Mouse (Mus musculus): ENCODE measurements around the gene Rinl.

The Rinl gene

GRCm38 (mm10) chr7:28781261-28781663 lies 7.5 kb upstream of the Rinl start:
- DNase-seq, result no peak

GRCm38 (mm10) chr7:28785161-28785560 lies 3.6 kb upstream of the Rinl start:
- DNase-seq, result no peak

DNA sequence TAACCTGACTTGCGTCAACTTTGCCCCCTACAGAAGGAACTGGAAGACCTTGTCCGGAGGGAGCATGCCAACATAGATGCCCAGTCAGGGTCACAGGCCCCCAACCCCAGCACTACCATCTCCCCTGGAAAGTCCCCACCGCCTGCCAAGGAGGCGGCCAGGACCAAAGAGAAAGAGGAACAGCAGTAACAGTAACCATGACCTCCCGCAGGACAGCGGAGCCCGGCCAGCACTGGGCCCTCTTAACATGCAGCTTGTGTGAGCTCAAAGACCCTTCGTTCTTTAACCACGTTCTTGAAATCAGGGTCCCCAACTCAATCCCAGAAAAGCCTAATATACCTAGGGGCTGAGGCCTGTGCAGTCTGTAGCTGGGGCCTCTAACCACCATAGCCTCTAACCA lies 885 bp upstream of the Rinl start:
- no peak for DNase-seq

GRCm38 (mm10) chr7:28789235-28789634 lies 466 bp downstream of the Rinl start:
- no peak for DNase-seq

DNA sequence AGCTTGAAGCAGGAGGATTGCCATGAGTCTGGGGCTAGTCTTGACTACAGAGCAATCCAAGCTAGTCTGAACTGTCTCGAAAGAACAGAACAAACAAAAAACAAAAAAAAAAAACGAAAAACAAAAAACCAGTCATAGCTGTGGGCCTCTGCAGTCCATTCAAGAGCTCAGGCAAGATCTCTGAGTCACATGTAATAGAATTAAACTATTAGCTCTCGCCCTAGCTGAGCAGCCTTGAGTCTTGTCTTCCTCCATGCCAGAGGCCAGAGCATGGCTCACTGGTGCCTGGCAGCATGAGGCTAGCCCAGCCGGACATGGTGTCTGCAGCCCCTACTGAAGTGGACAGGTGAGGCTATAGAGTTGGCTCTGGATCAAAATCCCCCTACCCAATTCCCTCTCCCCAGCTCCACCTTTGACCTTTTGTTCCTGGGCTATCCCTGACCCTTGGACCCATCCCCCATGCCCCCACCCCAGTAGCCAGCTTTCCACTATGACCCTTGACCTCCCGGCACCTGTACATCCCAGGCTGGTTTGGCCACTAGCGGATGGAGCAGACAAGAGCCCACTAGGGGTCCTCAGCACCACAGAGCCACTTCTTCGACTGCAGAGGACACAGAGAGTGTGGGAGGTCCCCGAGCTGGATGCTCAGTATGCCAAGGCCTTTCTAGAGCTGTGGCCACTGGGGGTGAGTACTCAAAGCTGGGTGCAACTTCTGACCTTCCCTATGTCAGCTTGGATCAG lies 1.5 kb downstream of the Rinl start:
- DNase-seq, result no peak

- no peak for DNase-seq
These were observed 2.9 kb downstream of the Rinl start for GRCm38 (mm10) chr7:28791706-28792105.

DNA sequence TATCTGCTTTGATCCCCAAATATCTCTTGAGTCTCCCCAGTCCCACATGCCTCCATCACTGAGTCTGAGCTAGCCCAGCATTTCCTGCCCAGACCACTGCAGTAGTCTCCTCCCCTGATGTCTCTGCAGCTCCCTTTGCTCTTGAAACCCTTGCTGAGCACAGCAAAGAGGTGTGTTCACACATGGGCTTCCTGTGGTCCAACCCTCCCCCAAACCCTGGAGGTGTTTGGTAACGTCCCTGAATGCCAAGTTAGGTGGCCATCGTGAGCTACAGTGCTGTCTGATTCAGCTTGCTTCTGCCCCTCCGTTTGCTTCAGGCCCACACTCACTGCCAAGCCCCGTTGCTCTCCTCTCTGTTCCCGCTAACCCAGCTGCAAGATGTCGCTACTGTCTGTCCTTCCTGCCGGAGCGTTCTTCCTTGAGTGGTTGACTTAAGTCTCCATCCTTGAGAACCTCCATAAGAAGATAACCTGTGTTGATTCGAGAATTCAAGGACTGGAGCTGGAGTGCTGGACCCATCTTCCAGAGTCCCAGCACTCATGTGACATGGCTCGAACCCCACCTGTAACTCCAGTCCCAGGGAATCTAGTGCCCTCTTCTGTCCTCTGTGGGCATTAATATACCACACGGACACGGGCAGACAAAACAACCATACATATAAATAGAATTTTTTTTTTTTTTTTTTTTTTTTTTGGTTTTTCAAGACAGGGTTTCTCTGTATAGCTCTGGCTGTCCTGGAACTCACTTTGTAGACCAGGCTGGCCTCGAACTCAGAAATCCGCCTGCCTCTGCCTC lies 3.8 kb downstream of the Rinl start:
- no peak for DNase-seq

- no peak for DNase-seq
These were observed 5.1 kb downstream of the Rinl start for GRCm38 (mm10) chr7:28793834-28794233.

- no peak for DNase-seq
These were observed 5.7 kb downstream of the Rinl start for GRCm38 (mm10) chr7:28794496-28794895.

DNA sequence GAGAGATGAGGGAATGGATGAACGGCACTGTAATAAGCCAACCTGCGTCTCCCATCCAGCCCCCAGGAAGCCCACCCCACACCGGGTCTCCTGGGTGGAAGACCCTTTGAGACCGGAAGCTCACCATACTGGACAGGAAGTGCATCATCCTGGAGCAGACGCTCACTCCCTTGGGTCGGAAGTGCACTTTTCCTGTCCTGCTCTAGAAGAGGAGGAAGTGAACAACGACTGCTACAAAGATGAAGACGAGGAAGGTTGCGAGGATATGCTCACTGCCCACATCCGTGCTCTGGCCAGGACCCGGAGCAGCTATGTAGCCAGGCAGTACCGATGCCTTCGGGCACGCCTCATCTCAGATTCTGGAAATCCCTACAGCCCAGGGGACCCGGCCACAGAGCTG lies 7.1 kb downstream of the Rinl start:
- DNase-seq, result no peak

DNA sequence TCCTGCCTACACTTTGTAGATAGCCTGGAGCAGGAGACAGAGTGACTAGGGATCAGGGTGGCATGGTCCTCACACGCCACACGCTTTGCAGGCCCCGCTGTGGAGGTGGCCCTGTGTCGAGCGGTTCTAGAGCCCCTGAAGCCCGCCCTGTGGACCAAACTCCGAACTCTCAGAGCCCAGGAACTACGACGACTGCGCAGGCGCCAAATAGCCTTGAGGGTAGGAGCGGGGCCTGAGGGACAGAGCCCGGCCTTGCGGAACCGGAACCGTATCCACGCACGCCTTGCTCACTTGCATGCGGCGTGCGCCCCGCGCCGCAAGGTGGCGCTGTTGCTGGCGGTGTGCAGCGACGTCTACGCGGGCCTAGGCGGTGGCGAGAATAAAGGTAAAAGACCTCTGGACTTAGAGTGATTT lies 7.8 kb downstream of the Rinl start:
- peak; percentile 82 for DNase-seq

DNA sequence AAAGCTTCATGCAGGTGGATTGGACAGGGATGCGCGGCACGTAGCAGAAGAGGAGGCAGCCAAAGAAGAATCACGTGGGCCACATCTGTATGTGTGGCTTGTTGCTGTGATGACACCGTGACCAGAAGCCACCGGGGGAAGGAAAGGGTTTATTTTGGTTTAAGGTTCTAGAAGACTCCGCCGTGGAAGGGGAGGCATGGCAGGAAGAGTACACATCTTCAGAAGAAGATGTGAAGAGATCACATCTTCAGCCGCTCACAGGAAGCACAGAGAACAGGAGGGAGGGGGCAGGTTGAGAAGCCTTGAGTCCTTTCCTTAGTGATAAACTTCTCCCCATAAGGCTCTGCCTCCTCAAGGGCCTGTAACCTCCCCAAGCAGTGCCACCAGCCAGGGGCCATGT lies 11.2 kb downstream of the Rinl start:
- no peak for DNase-seq

DNA sequence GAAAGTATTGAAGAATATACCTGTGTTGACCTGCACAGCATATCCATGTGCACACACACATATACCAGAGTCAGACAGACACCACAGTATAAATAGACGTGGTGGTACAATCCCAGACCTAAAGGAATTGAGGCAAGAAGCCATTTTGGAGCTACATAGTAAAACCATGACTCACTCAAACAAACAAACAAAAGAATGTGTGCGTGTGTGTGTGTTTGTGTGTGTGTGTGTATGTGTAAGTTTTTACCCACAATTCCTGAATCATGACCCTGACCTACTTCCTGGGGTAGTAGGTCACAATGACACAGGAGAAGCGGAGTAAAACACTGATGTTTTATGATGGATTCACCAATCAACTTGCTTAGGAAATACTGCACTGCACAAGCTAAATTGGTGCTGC lies 12.7 kb downstream of the Rinl start:
- no peak for DNase-seq

- DNase-seq, result no peak
These were observed 13.3 kb downstream of the Rinl start for GRCm38 (mm10) chr7:28801901-28802670.

DNA sequence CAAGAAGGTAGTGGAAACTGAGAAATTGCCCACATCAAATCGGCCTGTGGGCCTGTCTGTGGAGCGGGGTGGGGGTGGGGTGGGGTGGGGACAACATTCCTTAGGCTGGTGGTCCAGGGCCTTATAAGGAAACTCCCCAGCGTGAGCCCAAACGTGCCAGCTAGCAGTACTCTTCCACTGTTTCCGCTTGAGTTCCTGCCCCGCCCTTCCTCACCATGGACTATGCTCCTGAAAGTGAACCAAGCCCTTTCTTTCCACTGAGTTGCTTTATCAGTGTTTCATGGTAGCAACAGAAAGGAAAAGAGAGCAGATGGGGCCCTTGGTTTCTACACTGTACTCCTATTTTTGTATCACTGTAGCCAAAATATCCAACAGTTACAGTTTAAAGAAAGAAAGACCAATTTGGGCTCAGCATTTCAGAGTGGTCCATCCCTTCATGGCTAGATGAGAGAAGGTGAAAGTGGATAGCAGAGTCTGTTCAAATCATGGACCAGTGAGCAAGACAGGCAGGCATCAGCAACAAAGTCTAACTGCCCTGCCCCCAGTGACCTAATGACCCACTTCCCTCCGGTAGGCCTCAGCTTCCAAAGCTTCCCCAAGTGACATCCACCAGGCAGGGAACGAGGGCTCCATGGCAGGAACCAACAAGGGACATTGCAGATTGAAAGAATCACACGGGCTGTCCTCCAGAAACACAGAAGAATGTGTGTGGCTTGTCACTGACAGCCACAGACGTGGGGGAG lies 14.2 kb downstream of the Rinl start:
- DNase-seq, result no peak

GRCm38 (mm10) chr7:28803756-28804155 lies 15.0 kb downstream of the Rinl start:
- no peak for DNase-seq

DNA sequence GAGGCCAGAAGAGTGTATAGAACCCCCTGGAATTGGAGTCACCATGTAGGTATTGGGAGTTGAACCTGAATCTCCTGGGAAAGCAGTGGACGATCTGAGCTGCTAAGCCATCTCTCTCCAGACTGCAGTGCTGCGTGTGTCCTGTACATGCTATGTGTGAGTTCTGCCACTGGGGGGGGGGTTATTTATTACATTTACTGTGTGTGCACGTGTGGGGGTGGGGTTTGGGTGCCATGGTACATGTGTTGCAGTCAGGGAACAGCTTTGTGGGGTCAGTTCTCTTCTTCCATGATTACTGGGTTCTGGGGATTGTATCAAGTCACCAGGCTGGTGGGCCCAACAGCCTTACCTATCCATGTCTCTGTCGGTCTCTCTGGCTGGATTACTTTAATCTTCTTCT lies 18.1 kb downstream of the Rinl start:
- no peak for DNase-seq

GRCm38 (mm10) chr7:28807641-28808220 lies 19.0 kb downstream of the Rinl start:
- no peak for DNase-seq

DNA sequence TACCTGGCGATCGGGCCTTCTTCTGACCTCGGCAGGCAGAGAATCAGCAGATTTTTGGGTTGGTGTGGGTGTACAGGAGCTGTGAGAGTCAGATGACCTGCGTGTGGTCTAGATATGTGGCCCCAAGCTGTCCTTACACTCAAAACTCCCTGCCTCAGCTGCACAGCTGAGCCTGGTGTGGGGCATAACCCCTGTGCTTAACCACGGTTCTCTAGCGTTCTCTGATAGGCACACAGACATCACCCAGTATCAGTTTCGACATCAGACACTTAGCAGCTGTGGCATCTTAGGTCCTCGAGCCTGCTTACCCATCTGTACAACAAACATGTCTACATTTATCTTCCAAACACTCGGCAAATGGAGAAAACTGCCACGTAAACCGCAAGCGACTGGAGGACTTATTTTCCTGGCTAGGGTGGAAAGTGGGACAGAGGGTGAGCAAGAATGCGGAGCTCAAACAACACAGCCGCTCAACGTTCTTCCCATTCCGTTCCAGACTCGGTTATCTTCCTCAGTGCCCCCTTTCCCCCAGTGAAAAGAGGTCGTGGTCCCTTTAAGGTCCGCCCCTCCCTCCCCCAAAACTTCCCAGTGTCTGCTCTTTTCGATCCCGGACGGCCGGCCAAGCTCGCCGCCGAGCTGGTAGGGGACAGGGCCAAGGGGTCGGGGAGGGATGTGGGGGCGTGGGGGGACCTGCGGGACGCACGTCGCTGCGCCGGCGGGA lies 19.6 kb downstream of the Rinl start, which contains the start of gene Hnrnpl:
Gene Hnrnpl (plus strand): TSS at position 321 of the 721 bp plus-strand sequence.
- no peak for DNase-seq

GRCm38 (mm10) chr7:28808957-28809393 lies 20.2 kb downstream of the Rinl start:
- peak; percentile 95 for DNase-seq

DNA sequence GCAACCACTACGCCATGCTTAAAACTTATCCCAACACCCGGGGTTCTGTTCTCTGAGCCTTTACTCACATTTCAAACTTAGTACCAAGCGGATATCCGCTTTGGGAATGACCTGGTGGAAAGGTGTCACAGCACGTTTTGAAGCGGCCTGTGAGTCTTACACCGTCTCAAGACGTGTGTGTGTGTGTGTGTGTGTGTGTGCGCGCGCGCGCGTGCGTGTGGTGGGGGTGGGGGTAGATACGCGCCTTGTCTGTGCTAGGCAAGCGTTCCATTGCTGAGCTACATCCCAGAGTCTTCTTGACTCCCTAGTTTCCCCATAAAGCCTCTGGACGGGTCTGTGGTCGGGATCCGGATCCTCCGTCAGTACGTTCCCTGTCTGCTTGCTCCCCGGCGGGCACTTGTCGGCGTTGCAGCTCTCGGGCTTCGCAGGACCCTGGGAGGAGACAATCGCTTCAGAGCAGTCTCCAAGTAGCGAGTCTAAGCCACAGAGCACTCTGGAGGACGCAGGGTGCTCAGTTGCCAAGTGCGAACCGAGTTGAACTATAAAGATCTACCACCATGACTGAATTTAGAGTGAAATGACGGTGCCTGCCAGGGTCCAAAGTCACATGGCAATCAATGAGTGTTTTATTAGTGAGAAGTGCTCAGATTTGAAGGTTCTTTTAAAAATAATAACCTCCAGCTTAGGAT lies 20.8 kb downstream of the Rinl start:
- DNase-seq, result peak; percentile 55
